Mouse (Mus musculus) T-helper 2 cell (primary cell): ENCODE measurements around the gene Gm10190.
"Not testable (repeated sequence)": the region's sequence is repeated elsewhere in the genome, so short reads cannot be mapped to it uniquely, and the experiment has no call there.

ENCODE experiments used
- in situ Hi-C: fragments of 300-600 bp; cut with MboI, MseI; formaldehyde crosslinking; loops from one replicate; pipeline ENCODE4 v1.15.1; 2025; ENCODE audit warnings: high pct_unique_total_duplicates

Gene Gm10190

DNA sequence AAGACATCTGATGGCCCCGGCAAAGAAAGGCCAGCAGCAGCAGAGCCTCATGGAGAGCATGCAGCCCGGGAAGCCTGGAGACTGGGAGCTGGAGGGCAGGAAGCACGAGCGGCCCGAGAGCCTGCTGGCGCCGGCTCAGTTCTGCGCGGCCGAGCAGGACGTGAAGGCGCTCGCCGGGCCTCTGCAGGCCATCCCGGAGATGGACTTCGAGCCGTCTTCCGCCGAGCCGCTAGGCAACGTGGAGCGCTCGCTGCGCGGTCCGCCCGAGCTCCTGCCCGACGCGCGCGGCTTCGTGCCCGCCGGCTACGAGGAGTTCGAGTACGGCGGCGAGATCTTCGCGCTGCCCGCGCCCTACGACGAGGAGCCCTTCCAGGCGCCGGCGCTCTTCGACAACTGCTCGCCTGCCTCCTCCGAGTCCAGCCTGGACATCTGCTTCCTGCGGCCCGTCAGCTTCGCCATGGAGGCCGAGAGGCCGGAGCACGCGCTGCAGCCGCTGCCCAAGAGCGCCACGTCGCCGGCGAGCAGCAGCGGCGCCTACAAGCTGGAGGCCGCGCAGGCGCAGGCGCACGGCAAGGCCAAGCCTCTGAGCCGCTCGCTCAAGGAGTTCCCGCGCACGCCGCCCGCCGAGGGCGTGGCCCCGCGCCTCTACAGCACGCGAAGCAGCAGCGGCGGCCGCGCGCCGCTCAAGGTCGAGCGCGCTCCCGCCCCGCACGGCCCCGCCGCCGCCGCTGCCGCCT lies at the start of gene Gm10190:
Gene Gm10190, minus strand, starts transcription at position 553 of the 737 bp plus-strand sequence.
- in situ Hi-C loops: loop anchor here (5.0 kb wide), 1 partner anchor 89 kb away; no protein-coding TSS in a partner anchor

DNA sequence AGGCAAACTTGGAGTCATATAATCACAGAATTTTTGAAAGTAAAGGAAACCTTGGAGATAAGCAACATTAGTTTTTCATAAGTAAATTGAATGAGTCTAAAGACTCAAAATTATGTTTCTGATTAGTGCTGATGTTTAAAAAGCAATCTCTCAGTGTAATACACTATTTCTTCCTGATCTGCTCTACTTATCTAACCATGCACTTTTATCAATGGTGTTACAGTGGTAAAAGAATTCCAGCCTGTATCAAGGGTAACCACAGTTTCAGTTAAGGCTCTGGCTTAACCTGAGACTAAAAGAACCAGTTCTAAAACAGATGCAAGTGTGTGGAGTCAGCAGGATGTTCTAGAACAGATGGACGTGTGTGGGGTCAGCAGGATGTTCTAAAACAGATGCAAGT lies 47.7 kb upstream of the Gm10190 start:
- in situ Hi-C loops: no loop called here

DNA sequence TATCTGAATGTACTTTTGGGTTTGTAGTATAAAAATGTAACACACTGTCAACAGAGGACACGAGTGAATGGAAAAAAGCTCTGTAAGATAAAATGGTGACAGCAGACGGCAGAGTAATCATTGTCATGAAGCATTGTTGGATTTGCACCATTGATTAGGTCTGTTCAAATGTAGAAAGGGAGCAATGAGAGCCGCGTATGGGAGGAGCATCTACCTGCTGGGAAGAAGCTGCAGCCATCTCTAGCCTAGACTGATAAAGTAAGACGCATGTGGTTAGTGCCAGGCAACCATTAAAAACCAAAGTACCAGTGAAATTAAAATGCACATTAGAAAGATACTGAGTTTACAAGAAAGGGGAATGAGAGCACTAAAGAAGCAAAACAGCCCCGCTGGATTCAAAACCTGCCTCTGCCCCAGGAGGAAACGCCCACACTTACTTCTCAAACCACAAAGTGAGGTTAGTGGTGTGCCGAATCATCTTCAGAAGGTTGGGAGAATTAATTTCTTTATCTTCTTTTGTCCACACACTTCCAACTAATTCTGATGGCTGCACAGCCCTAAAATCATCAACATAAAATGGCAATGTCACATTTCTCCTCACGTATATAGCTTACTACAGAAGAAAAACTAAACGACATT lies 45.4 kb upstream of the Gm10190 start:
- in situ Hi-C loops: no loop called here

DNA sequence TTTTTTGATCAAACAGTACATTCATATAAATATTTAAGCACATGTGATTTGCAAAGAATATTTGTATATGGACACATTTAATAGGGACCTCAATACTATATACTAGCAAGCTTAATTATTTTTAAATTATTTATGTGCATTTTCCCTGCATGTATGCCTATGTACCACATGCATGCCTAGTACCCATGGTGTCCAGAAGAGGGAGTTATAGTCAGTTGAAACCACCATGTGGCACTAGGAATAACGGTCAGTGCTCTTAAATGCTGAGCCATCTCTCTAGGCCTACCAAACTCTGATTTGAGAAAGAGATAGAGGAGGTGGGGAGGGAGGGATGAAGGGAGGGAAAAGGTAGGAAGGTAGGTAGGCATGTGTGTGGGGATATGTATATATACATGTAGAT lies 37.8 kb upstream of the Gm10190 start:
- in situ Hi-C loops: no loop called here

DNA sequence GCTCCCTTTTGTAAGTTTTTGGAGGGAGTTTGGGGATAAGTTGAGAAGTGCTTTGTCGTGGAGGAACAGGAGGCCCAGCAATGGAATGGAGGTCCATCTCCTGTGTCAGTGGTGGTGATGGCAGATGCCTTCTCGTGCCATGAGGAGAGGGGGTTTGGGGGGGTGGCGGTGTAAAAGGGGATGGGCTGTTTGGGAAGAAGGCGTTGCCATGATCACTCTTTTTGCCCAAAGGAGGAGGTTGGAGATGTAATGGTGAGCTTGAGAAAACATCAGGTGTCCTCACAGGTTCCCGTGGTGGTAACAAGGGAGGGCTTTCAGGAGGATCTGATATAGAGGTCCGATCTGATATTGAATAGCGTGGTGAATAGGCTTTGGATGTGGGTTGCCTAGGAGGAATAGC lies 24.9 kb upstream of the Gm10190 start:
- in situ Hi-C loops: no loop called here

DNA sequence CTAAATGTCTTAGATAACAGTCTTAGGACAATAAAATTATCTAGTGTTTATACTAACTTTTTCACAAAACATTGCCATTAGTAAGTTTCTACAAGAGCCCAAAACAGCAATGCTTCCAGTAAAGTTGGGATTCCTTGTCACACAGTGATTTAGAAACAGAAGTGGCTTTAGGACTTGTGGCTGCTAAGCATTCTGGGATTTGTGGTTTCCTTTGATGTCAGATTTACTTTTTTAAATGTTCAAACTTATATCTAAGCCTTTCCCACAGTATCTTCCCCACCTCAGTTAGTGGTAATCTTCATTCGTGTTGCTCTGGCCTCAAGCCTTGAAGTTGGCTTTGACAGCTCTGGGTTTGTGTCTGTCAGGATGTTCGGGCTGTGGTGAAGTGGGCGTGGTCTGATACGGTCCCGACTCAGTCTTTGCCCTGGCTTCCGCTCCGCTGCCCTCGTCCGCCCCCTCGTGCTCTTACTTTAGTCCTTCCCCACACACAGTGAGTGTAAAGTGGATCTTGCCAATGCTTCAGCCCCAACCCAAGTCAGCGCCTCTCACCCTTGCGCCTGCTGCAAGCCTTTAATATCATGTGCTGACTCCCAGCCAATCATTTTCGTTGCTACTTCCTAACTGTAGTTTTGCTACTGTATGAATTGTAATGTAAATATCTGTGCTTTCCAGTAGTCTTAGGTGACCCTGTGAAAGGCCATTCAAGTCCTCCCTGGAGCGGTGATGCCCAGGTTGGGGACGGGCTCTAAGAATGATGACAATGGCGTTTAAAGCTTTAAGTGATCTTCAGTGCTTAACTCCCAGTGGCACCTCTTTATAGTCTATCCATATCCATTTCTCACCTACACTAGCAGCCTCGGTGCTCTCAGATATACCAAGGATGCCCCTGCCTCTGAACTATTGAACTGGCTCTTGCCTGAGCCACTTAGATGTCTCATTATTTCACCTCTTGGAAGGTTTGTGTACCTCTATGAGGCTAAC lies 18.4 kb upstream of the Gm10190 start:
- in situ Hi-C loops: no loop called here

DNA sequence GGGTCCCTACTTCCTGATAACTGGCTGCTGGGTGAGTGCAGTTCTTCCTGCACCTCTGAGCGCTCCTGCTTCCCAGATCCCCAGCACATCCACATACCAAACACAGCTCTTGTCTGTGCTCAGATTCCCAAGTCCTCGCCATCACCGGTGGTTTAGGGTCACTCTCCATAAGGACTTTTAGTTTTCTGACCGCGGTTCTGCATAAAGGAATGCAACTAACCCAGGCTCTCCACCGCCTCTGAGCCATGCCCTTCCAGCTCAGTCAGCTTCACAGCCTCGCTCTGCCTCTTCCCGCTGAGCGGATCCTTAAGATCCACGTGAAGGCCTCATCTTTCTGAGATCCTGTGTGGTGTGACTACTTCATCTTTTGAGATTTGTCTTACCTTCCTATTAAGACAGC lies 16.7 kb upstream of the Gm10190 start:
- in situ Hi-C loops: no loop called here

DNA sequence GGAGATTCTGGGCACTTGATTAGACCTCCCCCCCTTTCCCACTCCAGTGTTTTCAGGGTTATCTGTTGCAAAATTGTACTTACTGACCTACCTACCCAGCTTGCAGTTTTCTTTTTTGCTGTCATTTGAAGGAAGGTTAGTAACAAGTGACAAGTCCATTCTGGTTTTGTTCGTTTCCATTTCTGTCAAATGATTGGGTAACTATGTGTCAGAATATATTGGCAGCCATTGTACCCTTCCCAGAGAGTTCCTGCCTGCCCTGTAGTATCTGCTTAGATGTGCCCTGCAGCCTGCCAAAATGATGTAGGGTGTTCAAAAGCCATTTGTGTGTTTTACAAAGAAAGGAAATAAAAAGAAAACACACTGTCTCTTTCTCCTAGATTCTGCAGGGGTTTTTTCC lies 12.3 kb upstream of the Gm10190 start:
- in situ Hi-C loops: no loop called here

DNA sequence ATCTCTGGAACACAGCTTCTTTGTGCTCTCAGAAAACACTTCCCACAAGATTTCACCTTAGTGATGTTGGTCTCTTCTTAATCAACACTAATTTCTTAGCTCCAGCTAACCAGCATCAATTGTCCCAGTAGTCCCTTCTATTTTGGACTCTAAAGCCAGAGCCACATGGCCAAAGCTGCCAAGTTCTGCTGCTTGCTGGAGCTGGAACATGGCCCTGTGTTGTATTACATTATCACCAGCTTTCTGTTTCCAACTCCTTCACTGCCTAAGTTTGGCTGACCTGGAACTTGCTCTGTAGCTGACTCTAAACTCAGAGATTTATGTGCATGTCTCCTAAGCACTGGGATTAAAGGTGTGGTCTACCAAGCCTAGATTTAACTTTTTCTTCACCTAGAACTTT lies 5.0 kb upstream of the Gm10190 start:
- in situ Hi-C loops: not testable (repeated sequence)

DNA sequence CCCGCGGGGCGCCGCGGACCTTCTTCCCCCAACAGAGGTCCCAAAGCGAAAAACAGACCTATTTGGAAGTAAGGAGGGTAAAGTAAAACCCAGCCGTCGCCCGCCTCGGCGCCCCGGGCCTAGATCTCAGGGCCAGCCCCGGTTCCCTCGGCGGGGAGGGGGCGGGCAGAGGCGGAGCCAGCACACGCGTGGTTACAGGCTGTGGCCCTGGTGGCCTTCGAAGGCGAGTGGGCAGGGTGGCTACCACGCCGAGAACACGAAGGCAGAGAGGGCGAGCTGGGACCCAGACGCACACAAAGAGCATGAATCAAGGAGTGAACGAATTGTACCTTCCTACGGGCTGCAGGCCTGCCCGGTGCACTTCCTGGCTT lies 370 bp upstream of the Gm10190 start:
- in situ Hi-C loops: loop anchor here (5.0 kb wide), 1 partner anchor 89 kb away; no protein-coding TSS in a partner anchor

DNA sequence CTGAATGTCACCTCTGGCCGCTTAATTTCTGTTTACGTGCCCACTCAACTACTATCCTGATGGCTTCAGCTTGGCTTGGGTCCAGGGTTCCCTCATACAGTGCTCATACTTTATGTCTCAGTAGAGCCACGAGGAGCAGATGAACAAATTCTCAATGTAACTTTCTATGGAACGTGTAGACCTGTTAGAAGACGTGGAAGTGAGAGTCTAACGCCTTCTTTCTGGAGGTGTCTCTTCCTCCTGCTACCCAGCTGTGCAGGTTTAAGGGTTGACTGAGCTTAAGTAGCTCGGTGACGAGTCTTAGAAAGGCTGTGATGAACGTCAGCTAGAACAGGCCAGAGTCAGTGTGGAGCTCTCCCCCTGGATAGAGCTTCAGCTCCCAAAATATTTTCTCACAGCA lies 4.7 kb downstream of the Gm10190 start:
- in situ Hi-C loops: no loop called here

DNA sequence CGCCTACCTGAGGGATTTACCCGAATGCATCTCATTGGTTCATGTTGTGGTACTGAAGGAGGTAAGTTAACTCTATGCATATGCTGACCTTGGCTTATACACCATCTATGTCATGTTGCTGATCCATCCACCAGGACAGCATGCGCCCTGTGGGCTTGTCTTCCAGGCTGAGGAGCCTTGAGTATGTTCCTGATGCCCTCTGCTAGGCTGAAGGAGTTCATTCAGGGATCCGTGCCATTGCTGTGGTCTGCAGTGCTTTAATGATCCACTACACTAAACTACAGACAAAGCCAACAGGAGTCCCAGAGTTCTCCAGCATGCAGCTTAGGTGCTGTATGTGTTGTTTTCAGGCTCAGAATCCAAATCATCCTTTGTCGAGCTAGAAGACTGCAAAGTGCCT lies 6.1 kb downstream of the Gm10190 start:
- in situ Hi-C loops: no loop called here

DNA sequence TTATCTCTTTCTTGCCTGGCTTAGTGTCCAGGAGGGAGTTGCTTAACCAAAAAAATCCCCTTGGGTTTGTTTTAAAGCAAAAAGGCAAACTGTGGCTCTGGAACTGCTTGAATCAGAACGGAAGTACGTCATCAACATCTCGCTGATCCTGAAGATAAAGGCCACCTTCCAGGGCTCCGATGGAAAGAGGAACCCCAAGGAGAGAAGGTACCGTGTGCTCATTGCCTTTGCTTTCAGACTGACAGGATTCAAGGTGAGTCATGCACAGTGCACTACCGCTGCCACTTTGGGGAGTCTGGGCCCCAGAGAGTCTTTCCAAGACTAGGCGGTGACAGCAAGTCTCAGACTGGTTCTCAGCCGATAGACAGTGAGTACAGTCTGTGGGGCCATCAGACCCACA lies 13.1 kb downstream of the Gm10190 start:
- in situ Hi-C loops: no loop called here

DNA sequence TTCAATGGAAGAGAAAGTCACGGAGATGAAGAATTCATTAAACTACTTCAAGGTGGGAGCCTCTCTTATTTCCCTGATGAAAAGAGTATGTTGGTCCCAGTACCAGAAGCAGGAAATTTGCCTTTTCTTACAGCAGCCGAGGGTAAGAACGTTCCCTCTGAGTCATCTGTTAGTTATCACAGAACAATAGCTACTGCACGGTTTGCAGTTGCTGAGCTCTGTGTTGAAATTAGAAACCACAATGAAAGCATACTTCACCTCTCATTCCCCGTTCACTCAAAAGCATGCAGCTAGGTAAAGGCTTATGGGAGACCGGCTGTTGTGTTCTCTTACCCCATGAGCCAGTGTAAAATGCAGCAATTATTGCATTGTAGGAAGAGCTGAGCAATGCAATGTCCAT lies 26.1 kb downstream of the Gm10190 start:
- in situ Hi-C loops: no loop called here

DNA sequence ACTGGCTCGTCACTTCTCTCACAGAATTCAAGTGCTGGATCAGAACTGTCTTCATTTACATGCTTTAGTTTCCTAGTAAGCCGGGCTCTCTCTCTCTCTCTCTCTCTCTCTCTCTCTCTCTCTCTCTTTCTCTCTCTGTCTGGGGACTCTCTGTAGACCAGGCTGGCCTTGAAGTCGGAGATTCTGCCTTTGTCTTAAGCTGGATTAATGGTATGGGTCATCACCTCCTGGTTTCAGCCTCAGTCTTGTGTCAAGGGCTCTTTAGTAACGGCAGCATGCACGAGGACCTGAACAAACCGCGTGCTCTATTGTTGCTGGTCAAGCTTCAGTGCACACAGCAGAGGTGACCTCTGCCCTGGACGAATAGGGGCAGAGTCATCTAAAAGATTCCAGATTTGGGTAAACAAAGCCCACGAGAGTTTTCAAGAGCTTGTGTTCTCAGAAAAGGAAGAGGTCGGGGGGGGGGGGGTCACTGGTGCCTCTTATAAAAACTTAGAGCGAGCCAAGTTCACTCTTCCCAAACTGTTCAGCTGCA lies 26.7 kb downstream of the Gm10190 start:
- in situ Hi-C loops: no loop called here

DNA sequence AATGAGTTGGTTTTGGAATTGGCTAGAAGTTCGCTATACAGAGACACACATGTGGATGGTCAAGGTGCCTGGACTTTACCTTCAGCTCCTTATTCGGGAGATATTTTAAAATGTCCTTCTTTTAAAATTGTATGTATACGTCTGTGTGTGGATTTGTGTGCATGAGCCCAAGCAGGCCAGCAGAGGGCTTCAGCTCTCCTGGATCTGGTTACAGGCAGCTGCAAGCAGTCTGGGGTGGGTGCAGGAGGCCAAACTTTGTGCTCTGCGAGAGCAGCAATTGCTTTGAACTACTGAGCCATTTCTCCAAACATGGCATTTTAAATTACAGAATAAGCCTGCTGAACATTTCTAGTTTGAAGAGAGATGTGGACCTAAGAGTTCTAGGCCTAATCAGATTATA lies 28.1 kb downstream of the Gm10190 start:
- in situ Hi-C loops: no loop called here

DNA sequence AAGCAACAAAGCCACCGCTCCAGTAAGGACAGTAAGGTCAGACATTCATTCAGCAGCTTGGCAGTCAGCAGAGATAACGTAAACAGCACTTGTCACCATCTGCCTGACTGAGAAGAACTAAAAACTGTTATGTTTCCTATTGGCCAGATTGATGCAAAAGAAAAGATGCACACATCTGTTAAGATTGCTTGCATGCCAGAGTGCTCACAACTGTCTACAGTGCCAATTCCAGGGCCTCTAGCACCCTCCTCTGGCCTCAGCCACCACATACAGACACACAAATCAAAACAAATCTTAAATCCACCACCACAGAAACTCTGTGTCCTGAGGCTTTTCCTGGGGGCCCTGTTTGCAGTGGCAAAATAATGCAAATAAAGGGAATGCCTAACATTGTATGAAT lies 41.0 kb downstream of the Gm10190 start:
- in situ Hi-C loops: no loop called here

DNA sequence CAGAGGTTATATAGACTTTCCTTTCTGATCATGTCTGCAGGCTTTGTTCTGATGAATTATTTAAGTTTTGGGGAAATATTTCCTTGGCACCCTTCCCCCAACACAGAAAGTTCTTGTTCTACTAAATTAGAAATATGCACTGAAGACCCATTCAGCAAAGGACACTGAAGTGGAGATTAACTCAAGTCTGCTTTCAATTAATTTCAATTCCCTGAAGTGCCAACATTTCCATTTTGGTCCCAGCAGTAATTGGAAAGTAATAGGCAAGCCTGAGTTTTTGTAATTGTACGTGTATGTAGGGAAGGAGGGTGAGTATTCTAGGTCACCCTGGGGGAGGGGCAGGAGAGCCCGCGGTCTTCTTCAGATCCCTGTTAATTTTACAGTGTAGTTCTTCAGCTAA lies 46.9 kb downstream of the Gm10190 start:
- in situ Hi-C loops: no loop called here

DNA sequence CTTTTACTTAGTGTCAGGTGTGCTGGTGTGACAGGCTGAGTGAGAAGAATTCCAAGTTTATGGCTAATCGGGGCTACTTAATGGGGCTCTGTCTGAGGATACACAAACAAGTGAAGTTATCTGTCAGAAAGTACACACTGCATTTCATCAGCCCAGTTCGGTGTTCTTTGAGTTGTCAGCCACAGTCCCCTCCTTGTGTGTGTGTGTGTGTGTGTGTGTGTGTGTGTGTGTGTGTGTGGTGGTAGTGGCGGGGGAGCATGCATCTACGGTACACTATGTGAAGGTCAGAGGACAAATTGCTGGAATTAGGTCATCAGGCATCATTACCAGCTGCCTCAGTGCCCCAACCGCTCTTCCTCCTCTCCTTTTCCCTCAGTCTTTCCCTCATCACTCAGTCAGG lies 47.9 kb downstream of the Gm10190 start:
- in situ Hi-C loops: no loop called here

DNA sequence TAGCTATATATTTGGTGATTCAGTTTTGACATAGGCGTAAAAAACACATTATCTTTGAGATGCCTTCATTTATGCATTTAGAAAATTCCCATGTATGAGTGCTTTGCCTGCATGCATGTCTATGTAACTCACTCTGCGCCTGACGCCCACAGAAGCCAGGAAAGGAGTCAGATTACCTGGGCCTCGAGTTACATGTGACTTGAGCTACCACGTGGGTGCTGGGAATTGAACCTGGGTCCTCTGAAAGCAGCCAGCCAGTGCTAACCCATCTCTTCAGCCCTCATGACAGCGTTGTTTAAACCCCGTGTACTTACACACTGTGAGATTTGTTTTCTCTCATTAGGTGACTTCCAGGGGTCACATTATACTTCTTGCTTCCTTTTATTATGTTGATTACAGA lies 48.8 kb downstream of the Gm10190 start:
- in situ Hi-C loops: loop anchor here (25.0 kb wide), 1 partner anchor 713 kb away; no protein-coding TSS in a partner anchor

DNA sequence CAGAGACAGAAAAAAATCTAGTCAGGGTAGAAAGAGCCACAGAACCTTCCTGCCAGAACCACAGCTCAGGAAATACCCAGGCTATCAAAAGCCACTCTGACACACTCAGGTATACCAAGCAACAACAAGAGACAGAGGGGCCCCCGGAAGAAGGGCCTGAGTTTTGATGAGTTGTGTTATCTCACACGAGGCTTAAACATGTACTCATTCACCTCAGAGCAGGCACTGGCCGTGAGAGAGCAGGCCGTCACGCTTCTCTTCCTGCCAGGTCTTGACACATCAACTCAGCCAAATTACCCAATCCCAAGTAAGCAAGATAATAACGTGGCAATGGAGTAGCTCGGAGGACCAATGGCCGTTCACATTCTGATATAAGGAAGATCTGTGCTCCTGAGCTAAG lies 49.7 kb downstream of the Gm10190 start:
- in situ Hi-C loops: loop anchor here (25.0 kb wide), 1 partner anchor 714 kb away; no protein-coding TSS in a partner anchor
